Mouse (Mus musculus) ovary, postnatal 14 days (tissue): ENCODE measurements around the gene 1700001K19Rik.
"Not testable (repeated sequence)": the region's sequence is repeated elsewhere in the genome, so short reads cannot be mapped to it uniquely, and the experiment has no call there.

ENCODE experiments used
- DNase-seq: peaks from one replicate; pipeline ENCODE4 v3.0.0; 2022; ENCODE audit warnings: low spot score

Gene 1700001K19Rik

DNA sequence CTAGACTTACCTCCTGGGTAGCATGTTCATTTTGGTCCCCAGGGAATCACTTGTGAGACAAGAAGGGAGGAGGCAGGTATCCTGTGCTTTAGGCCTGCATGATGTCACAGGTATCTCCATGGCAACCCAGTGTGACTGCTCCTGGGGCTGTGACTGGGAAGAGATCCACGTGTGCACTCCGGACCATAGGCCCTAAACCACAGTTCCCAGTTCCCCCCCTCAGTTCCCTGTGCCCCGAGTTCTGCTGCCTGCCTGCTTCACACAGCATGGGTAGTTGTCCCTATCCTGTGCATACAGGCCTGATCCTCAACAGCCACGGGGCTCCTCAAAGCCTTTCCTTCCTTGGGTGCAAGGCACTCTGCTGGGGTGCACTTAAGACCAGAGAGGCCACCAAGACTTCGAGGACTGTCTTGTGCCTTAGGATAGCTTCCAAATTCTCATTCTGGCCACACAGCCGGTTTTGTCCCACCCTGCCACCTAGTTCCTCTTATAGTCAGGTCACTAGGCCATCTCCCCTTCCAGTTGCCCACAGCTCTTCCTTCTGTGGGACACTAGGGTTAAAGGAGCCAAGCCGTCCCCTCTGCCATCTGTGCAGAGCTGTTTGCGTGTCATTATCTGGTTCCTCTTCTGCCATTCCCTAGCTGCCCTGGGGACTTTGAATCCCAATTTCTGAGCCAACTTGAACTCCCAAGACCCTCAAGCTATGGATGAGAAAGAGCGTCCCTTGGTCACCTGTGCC is at the start of gene 1700001K19Rik:
Gene 1700001K19Rik, minus strand, starts transcription at position 59 of the 739 bp plus-strand sequence.
- DNase-seq, result no peak

GRCm38 (mm10) chr12:110726428-110726827 is 44.0 kb upstream of the 1700001K19Rik start:
- no peak for DNase-seq

DNA sequence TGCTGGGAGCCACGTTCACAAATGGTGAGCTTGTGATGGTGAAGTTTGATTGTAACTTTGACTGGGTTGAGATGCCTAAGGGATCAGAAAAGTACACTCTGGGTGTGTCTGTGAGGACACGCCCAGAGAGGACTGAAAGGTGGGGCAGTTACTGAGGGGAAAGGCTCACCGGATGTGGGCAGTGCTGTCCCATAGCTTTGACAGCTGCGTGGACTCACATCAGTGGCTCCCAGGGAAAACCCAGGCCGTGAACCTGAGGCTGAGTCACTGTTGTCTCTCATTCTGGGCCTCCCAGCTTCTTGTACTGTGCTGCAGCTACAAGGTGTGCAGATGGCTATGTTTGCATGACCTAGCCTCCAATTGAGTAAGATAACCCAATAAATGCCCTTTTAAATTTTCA is 43.1 kb upstream of the 1700001K19Rik start:
- no peak for DNase-seq

- DNase-seq, result no peak
Observed at GRCm38 (mm10) chr12:110725051-110725450, 42.6 kb upstream of the 1700001K19Rik start.

DNA sequence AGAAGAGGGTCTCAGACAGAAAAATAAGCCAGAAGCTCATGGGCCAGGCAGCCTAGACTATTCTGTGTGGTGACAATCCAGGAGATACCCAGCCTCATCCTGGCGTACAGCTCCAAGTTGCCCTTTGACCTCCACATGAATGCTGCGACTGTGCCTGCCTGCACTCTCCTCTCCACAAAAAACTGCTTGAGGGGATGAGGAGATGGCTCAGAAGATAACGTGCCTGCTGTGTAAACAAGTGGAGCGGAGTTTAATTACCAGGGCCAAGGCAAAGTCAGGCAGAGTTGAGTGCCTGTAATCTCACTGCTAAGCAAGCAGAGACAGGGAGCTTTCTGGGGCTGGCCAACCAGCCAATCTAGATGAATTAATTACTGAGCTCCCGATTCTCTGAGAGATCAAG is 33.6 kb upstream of the 1700001K19Rik start:
- DNase-seq, result no peak

- no peak for DNase-seq
Observed at GRCm38 (mm10) chr12:110714215-110714614, 31.8 kb upstream of the 1700001K19Rik start.

- DNase-seq, result no peak
Observed at GRCm38 (mm10) chr12:110713784-110714183, 31.4 kb upstream of the 1700001K19Rik start.

DNA sequence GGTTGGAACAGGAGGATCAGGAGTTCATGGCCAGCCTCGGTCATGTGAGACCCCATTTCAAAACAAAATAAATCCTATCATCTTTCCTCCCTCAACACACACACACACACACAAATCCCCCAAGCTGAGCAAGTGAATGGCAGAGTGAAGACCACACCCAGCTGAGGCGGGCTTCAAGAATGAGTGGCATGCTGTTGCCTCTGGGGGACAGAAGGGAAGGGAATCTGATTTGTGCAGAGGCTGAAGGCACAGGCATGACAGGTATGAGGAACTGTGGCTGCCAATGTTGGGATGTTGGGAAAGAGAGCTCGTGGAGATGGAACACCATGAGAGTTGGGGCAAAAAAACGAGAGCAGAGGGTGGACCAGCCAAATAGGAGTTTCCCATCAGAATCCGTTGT is 28.9 kb upstream of the 1700001K19Rik start:
- no peak for DNase-seq

- no peak for DNase-seq
Observed at GRCm38 (mm10) chr12:110707451-110707850, 25.0 kb upstream of the 1700001K19Rik start.

- no peak for DNase-seq
Observed at GRCm38 (mm10) chr12:110706337-110707231, 24.2 kb upstream of the 1700001K19Rik start.

DNA sequence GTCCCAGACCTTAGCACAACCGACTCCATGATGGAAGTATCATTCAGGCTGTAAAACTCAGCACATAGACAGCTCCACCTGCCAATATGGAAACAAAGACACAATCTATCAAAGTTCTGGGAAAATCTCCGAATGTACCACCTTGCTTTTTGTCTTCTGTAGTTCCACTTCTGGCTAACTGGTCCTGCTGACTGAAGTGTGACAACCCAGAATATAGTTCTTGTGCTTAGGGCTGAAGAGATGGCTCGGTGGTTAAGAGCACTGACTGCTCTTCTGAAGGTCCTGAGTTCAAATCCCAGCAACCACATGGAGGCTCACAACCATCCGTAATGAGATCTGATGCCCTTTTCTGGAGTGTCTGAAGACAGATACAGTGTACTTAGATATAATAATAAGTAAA is 23.0 kb upstream of the 1700001K19Rik start:
- not testable (repeated sequence) for DNase-seq

- no peak for DNase-seq
Observed at GRCm38 (mm10) chr12:110703682-110704081, 21.3 kb upstream of the 1700001K19Rik start.

GRCm38 (mm10) chr12:110703008-110703471 is 20.6 kb upstream of the 1700001K19Rik start:
- DNase-seq, result peak; percentile 81

DNA sequence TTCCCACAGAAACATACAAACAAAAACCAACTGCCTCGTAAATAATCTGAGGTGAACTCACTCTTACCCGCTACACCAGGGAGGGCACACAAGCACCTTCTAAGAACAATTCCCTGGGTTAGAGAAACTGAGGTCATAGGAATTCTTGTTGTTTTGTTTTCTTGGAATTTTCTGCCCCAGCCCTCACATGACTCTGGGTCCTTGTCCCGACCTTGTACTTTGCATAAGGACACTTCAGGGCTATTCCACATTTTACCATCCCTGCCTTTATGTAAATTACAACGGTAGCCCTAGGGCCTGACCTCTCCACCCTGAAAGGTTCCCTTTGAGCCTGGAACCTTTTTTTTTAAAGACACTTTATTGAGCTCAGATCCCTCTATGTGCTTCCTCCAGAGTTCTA is 20.1 kb upstream of the 1700001K19Rik start, which contains the start of gene Hsp90aa1:
Gene Hsp90aa1, minus strand, starts transcription at position 173 of the 400 bp plus-strand sequence.
- no peak for DNase-seq

DNA sequence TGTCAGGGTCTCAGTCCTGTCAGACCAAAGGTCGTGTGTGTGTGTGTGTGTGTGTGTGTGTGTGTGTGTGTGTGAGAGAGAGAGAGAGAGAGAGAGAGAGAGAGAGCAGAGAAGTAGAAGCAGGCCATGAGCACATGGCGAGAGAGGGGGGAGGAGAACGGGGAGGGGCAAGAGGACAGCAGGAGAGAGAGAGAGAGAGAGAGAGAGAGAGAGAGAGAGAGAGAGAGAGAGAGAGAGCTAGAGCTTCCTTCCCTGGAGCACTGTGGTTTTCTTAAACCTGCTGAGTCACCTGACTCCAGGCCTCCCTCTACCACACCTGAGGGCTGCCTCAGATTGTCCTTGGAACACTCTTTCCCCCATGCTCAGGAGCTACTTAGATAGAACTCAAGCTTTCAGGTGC is 18.9 kb upstream of the 1700001K19Rik start:
- DNase-seq, result not testable (repeated sequence)

GRCm38 (mm10) chr12:110700730-110701129 is 18.3 kb upstream of the 1700001K19Rik start:
- no peak for DNase-seq

DNA sequence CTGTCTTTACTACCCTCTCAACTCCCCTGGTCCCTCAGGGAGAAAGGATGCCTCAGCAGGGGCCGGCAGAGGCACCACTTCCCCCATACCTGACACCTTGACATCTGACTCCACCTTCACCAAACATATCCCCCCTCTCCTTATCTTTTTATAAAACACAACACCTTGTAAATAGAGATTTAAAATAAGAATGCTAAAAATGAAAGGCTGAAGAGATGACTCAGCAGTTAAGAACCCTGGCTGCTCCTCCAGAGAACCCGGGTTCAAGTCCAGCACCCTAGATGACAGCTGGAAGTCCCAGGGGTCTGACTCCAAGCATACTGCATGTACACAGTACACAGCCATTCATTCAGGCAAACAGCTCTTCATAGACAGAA is 16.7 kb upstream of the 1700001K19Rik start:
- DNase-seq, result no peak

GRCm38 (mm10) chr12:110698523-110699170 is 16.2 kb upstream of the 1700001K19Rik start:
- DNase-seq, result no peak

- DNase-seq, result no peak
Observed at GRCm38 (mm10) chr12:110698080-110698479, 15.7 kb upstream of the 1700001K19Rik start.

GRCm38 (mm10) chr12:110697457-110697856 is 15.0 kb upstream of the 1700001K19Rik start:
- DNase-seq, result no peak

- DNase-seq, result no peak
Observed at GRCm38 (mm10) chr12:110696975-110697400, 14.6 kb upstream of the 1700001K19Rik start.
